Mouse (Mus musculus) cerebellum, adult (tissue): Measurements from ENCODE around the gene Map2k6.

ENCODE experiments used
- ATAC-seq: cut with Nextera tagmentation; 2 replicates; pipeline ENCODE4 v1.9.2; 2017; ENCODE audit warnings: mild to moderate bottlenecking, moderate library complexity, mixed read lengths; ENCODE audit not compliant: insufficient number of reproducible peaks, low FRiP score, low TSS enrichment

The Map2k6 gene

GRCm38 (mm10) chr11:110449183-110449582 lies 50.3 kb downstream of the Map2k6 start:
- ATAC-seq = no peak

- ATAC-seq = no peak
Measured at GRCm38 (mm10) chr11:110450091-110450757, 51.3 kb downstream of the Map2k6 start.

GRCm38 (mm10) chr11:110450758-110451121 lies 51.8 kb downstream of the Map2k6 start:
- ATAC-seq = no peak

- ATAC-seq = no peak
Measured at GRCm38 (mm10) chr11:110451590-110451989, 52.7 kb downstream of the Map2k6 start.

GRCm38 (mm10) chr11:110453445-110454154 lies 54.7 kb downstream of the Map2k6 start:
- ATAC-seq = no peak

GRCm38 (mm10) chr11:110457441-110457912 lies 58.6 kb downstream of the Map2k6 start:
- ATAC-seq = no peak

GRCm38 (mm10) chr11:110460480-110460879 lies 61.6 kb downstream of the Map2k6 start:
- no peak for ATAC-seq

GRCm38 (mm10) chr11:110461560-110462331 lies 62.8 kb downstream of the Map2k6 start:
- no peak for ATAC-seq

GRCm38 (mm10) chr11:110462975-110463578 lies 64.2 kb downstream of the Map2k6 start:
- ATAC-seq = no peak

- no peak for ATAC-seq
Measured at GRCm38 (mm10) chr11:110463801-110464200, 64.9 kb downstream of the Map2k6 start.

- ATAC-seq = no peak
Measured at GRCm38 (mm10) chr11:110469054-110469453, 70.1 kb downstream of the Map2k6 start.

- no peak for ATAC-seq
Measured at GRCm38 (mm10) chr11:110470561-110471273, 71.8 kb downstream of the Map2k6 start.

- no peak for ATAC-seq
Measured at GRCm38 (mm10) chr11:110471362-110471761, 72.4 kb downstream of the Map2k6 start.

- ATAC-seq = no peak
Measured at GRCm38 (mm10) chr11:110472078-110472477, 73.2 kb downstream of the Map2k6 start.

- no peak for ATAC-seq
Measured at GRCm38 (mm10) chr11:110473495-110473894, 74.6 kb downstream of the Map2k6 start.

GRCm38 (mm10) chr11:110476361-110477151 lies 77.6 kb downstream of the Map2k6 start:
- no peak for ATAC-seq

GRCm38 (mm10) chr11:110477961-110478869 lies 79.3 kb downstream of the Map2k6 start:
- ATAC-seq = 0 out of 2 replicates have a peak, but pooled peaks have one; percentile 49

- ATAC-seq = peak; percentile 43; the same call in 1 of the 2 replicates
Measured at GRCm38 (mm10) chr11:110478978-110479384, 80.1 kb downstream of the Map2k6 start.
